Mouse (Mus musculus): ENCODE data around the gene BB287469.
A peak's percentile ranks its signal among the peaks of the same experiment; 100 is the strongest.
"Not testable (repeated sequence)": the region's sequence is repeated elsewhere in the genome, so short reads cannot be mapped to it uniquely, and the experiment has no call there.

Gene BB287469

GRCm38 (mm10) chr12:87816277-87816676 is at the start of gene BB287469:
TSS of gene BB287469 (plus strand) at chr12:87816577.
- DNase-seq: not testable (repeated sequence)

GRCm38 (mm10) chr12:87775655-87776054 is 40.7 kb upstream of the BB287469 start, which contains the start of gene Gm21319:
TSS of gene Gm21319 (minus strand) at chr12:87775755.
- not testable (repeated sequence) for DNase-seq

GRCm38 (mm10) chr12:87795212-87795611 is 21.2 kb upstream of the BB287469 start, which contains the start of gene Gm21936:
TSS of gene Gm21936 (plus strand) at chr12:87795512.
- not testable (repeated sequence) for DNase-seq

GRCm38 (mm10) chr12:87797971-87798370 is 18.4 kb upstream of the BB287469 start:
- DNase-seq: not testable (repeated sequence)

GRCm38 (mm10) chr12:87842239-87842638 is 25.9 kb downstream of the BB287469 start, which contains the start of gene Gm2001:
TSS of gene Gm2001 (minus strand) at chr12:87842339.
- not testable (repeated sequence) for DNase-seq

GRCm38 (mm10) chr12:87850657-87851056 is 34.3 kb downstream of the BB287469 start:
- DNase-seq: not testable (repeated sequence)

- not testable (repeated sequence) for DNase-seq
Observed at GRCm38 (mm10) chr12:87856067-87856466, 39.7 kb downstream of the BB287469 start.

GRCm38 (mm10) chr12:87861740-87862692 is 45.6 kb downstream of the BB287469 start:
- DNase-seq: peak; percentile 1 to 9

GRCm38 (mm10) chr12:87863638-87864037 is 47.3 kb downstream of the BB287469 start:
- not testable (repeated sequence) for DNase-seq

GRCm38 (mm10) chr12:87864048-87864447 is 47.7 kb downstream of the BB287469 start:
- not testable (repeated sequence) for DNase-seq

Data from cerebellum, postnatal 25 days (tissue).